Mouse (Mus musculus): ENCODE data around the gene Dcdc2b.

The Dcdc2b gene

GRCm38 (mm10) chr4:129578466-129578865, 35.6 kb downstream of the Dcdc2b start, which contains the start of gene Fam167b:
Gene Fam167b (minus strand): TSS chr4:129578549.
- DNase-seq (ENCODE audit: low spot score) = no peak

GRCm38 (mm10) chr4:129577688-129578087, 36.4 kb downstream of the Dcdc2b start:
- no peak for DNase-seq (ENCODE audit: low spot score)

- DNase-seq (ENCODE audit: low spot score) = no peak
These were observed 37.1 kb downstream of the Dcdc2b start for GRCm38 (mm10) chr4:129576863-129577491.

GRCm38 (mm10) chr4:129575171-129575844, 38.7 kb downstream of the Dcdc2b start:
- no peak for DNase-seq (ENCODE audit: low spot score)

- no peak for DNase-seq (ENCODE audit: low spot score)
These were observed 40.6 kb downstream of the Dcdc2b start, which contains the start of gene Lck for GRCm38 (mm10) chr4:129573430-129573829. Gene Lck (minus strand): TSS chr4:129573641.

GRCm38 (mm10) chr4:129573093-129573370, 41.0 kb downstream of the Dcdc2b start:
- no peak for DNase-seq (ENCODE audit: low spot score)

- DNase-seq (ENCODE audit: low spot score) = no peak
These were observed 41.6 kb downstream of the Dcdc2b start for GRCm38 (mm10) chr4:129572236-129573092.

GRCm38 (mm10) chr4:129571551-129572084, 42.4 kb downstream of the Dcdc2b start:
- no peak for DNase-seq (ENCODE audit: low spot score)

GRCm38 (mm10) chr4:129570028-129570427, 44.0 kb downstream of the Dcdc2b start:
- no peak for DNase-seq (ENCODE audit: low spot score)

- no peak for DNase-seq (ENCODE audit: low spot score)
These were observed 45.7 kb downstream of the Dcdc2b start for GRCm38 (mm10) chr4:129568366-129568765.

- DNase-seq (ENCODE audit: low spot score) = no peak
These were observed 48.9 kb downstream of the Dcdc2b start for GRCm38 (mm10) chr4:129565139-129565538.

GRCm38 (mm10) chr4:129563718-129564117, 50.3 kb downstream of the Dcdc2b start:
- DNase-seq (ENCODE audit: low spot score) = no peak

GRCm38 (mm10) chr4:129561184-129561583, 52.9 kb downstream of the Dcdc2b start:
- no peak for DNase-seq (ENCODE audit: low spot score)
